Mouse (Mus musculus): ENCODE measurements around the gene Siva1.

Gene Siva1

GRCm38 (mm10) chr12:112639526-112639925 is 5.0 kb upstream of the Siva1 start:
- peaks cover 10% of the 10 kb centered on the region for H3K4me1 ChIP-seq (replicated peaks; ENCODE audit: low read depth, low read length)
- no peaks in the 10 kb centered on the region for H3K36me3 ChIP-seq (ENCODE audit: insufficient read depth, low read length)
- TF ChIP-seq POU5F1 (IDR thresholded peaks at IDR 0.05; ENCODE audit: borderline replicate concordance, low read length) (no peak), NANOG (IDR thresholded peaks at IDR 0.05; ENCODE audit: borderline replicate concordance, low read length) (no peak), CTCF (conservative IDR thresholded peaks at IDR 0.05; ENCODE audit: low read length) (no peak)
- H3K9me3 ChIP-seq (ENCODE audit: low read length) = 0 out of 2 replicates have a peak, but pooled peaks cover 4% of the 10 kb centered on the region
- peaks cover 20% of the 10 kb centered on the region for H3K27me3 ChIP-seq (ENCODE audit: insufficient read depth, low read length)
- no peak overlapping the region for H3K4me3 ChIP-seq (replicated peaks; ENCODE audit: low read length)

DNA sequence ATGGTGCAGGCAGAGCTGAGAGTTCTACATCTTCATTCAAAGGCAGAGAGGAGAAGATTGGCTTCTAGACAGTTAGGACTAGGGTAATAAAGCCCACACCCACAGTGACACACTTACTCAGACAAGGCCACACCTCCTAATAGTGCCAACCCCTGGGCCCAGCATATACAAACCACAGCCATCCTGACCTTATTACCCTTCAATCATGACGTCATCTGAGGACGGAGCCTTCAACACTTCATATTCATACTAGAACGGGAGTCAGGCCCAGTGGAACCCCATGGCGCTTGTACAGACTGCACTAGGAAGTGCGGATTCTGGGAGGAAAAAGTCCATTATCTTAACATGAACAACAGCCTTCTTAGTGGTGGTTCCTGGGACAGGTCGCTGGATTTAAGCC is 1.4 kb upstream of the Siva1 start:
- H3K36me3 ChIP-seq (ENCODE audit: insufficient read depth, low read length) = peaks cover 22% of the 10 kb centered on the region
- H3K4me3 ChIP-seq (replicated peaks; ENCODE audit: low read length) = no peak overlapping the region
- H3K27me3 ChIP-seq (ENCODE audit: insufficient read depth, low read length) = peaks cover 7% of the 10 kb centered on the region
- peaks cover 34% of the 10 kb centered on the region for H3K4me1 ChIP-seq (replicated peaks; ENCODE audit: low read depth, low read length)
- TF ChIP-seq NANOG (IDR thresholded peaks at IDR 0.05; ENCODE audit: borderline replicate concordance, low read length) = no peak
- H3K9me3 ChIP-seq (ENCODE audit: low read length) = no peaks in the 10 kb centered on the region

DNA sequence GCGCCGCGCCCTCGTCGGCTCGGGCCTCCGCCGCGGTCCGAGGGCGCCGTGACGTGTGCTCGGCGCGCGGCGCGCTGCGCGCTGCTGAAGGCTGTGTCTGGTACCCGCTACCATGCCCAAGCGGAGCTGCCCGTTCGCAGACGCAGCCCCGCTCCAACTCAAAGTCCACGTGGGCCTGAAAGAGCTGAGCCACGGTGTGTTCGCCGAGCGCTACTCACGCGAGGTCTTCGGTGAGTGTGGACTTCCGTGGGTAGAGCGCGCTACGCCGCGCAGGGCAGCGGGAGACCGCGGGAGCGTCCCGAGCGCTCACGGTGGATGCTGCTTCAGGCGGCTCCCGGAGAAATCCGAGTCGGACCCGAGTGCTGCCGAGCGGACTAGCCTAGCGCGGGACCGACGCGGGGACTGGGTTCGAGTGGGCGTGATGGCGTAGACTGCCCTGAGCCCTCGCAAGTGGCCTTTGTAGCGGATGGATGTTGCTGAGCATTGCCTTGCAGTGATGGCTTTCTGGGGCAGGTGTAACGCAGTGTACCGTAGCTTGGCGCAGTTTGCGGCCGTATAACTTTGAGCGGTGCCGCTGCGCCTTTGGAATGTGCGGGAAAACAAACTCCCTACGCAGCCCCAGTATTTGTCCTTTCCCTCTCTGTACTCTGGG is 502 bp downstream of the Siva1 start:
- TF ChIP-seq NANOG (IDR thresholded peaks at IDR 0.05; ENCODE audit: borderline replicate concordance, low read length) (no peak), POU5F1 (IDR thresholded peaks at IDR 0.05; ENCODE audit: borderline replicate concordance, low read length) (no peak), CTCF (conservative IDR thresholded peaks at IDR 0.05; ENCODE audit: low read length) (no peak)
- Histone ChIP-seq H3K4me3 (replicated peaks; ENCODE audit: low read length) (peak overlapping the region; percentile 97), H3K9me3 (ENCODE audit: low read length) (no peaks in the 10 kb centered on the region), H3K36me3 (ENCODE audit: insufficient read depth, low read length) (peaks cover 40% of the 10 kb centered on the region), H3K27me3 (ENCODE audit: insufficient read depth, low read length) (peaks cover 3% of the 10 kb centered on the region; the same call in 1 of the 2 replicates), H3K4me1 (replicated peaks; ENCODE audit: low read depth, low read length) (peaks cover 50% of the 10 kb centered on the region)

GRCm38 (mm10) chr12:112646139-112646538 is 1.7 kb downstream of the Siva1 start:
- Histone ChIP-seq H3K4me1 (replicated peaks; ENCODE audit: low read depth, low read length) (peaks cover 60% of the 10 kb centered on the region), H3K27me3 (ENCODE audit: insufficient read depth, low read length) (peaks cover 3% of the 10 kb centered on the region; the same call in 1 of the 2 replicates), H3K36me3 (ENCODE audit: insufficient read depth, low read length) (peaks cover 52% of the 10 kb centered on the region), H3K9me3 (ENCODE audit: low read length) (no peaks in the 10 kb centered on the region), H3K4me3 (replicated peaks; ENCODE audit: low read length) (peak overlapping the region; percentile 97)
- TF ChIP-seq CTCF (conservative IDR thresholded peaks at IDR 0.05; ENCODE audit: low read length) (no peak), NANOG (IDR thresholded peaks at IDR 0.05; ENCODE audit: borderline replicate concordance, low read length) (no peak), POU5F1 (IDR thresholded peaks at IDR 0.05; ENCODE audit: borderline replicate concordance, low read length) (no peak)

GRCm38 (mm10) chr12:112648081-112648480 is 3.6 kb downstream of the Siva1 start:
- H3K4me1 ChIP-seq (replicated peaks; ENCODE audit: low read depth, low read length) = peaks cover 61% of the 10 kb centered on the region
- H3K4me3 ChIP-seq (replicated peaks; ENCODE audit: low read length) = no peak overlapping the region
- H3K27me3 ChIP-seq (ENCODE audit: insufficient read depth, low read length) = no peaks in the 10 kb centered on the region
- TF ChIP-seq CTCF (conservative IDR thresholded peaks at IDR 0.05; ENCODE audit: low read length) (no peak), POU5F1 (IDR thresholded peaks at IDR 0.05; ENCODE audit: borderline replicate concordance, low read length) (no peak), NANOG (IDR thresholded peaks at IDR 0.05; ENCODE audit: borderline replicate concordance, low read length) (no peak)
- no peaks in the 10 kb centered on the region for H3K9me3 ChIP-seq (ENCODE audit: low read length)
- H3K36me3 ChIP-seq (ENCODE audit: insufficient read depth, low read length) = peaks cover 67% of the 10 kb centered on the region

DNA sequence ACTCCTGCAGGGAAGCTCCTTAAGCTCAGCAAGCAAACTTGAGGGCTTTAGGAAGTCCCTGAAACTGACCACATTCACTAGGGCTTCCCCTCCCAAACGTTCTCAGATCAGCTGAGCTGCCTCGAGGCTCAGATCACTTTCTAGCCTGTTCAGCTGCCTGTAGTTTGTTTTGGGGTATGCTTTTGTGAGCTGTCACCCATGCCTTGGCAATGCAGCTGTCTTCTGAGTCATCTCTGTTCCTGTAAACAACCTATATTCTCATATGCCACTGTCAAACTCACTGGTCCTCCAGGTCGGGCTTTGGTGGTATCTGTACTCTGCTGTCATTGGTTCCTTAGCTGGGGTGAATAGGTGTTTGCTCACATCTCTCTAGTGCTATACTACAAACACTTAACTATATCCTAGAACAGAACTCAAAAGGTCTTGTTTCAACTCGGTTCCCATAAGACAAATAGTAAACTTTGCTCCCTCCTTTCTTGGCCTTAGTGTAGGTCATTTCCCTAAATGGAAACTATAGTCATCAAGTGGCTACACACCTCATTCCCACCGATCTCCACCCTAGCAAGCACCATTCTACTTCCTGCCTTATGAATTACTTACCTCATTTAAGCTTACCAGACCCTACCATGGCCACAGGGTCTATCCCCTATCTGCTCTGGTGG is 7.4 kb downstream of the Siva1 start:
- Histone ChIP-seq H3K9me3 (ENCODE audit: low read length) (no peaks in the 10 kb centered on the region), H3K36me3 (ENCODE audit: insufficient read depth, low read length) (peaks cover 95% of the 10 kb centered on the region), H3K4me3 (replicated peaks; ENCODE audit: low read length) (no peak overlapping the region), H3K4me1 (replicated peaks; ENCODE audit: low read depth, low read length) (peaks cover 66% of the 10 kb centered on the region), H3K27me3 (ENCODE audit: insufficient read depth, low read length) (no peaks in the 10 kb centered on the region)
- TF ChIP-seq NANOG (IDR thresholded peaks at IDR 0.05; ENCODE audit: borderline replicate concordance, low read length) (no peak), POU5F1 (IDR thresholded peaks at IDR 0.05; ENCODE audit: borderline replicate concordance, low read length) (no peak), CTCF (conservative IDR thresholded peaks at IDR 0.05; ENCODE audit: low read length) (no peak)

DNA sequence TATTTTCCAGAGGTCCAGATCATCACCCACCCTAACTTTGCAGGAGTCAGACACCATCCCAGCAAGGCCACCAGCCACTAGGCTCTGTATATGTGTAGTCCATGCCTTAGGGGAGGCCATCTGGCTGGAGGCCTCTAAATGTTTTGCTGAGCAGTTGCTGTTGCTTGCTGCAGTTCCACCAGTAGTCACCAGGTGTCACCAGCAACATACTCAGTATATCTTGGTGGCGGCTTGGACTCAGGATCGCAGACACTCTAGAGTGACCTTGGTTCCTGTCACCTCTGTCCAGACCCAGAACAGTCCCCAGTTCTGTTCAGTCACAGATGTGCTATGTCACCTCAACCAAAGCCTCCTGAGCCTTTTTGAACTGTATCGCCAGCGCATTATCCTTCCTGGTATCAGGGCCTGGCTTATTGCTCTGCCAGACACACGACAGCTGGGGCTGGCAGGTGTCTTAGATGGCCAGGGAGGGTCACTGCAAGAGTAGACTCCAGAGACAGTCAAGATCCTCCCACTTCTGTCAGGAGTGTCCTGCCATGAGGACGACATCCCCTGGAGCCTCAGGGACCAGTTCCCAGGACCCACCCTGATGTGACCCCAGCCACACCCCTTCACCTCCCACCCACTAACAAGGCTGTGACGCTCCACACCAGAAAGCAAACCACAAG is 8.8 kb downstream of the Siva1 start:
- Histone ChIP-seq H3K4me1 (replicated peaks; ENCODE audit: low read depth, low read length) (peaks cover 61% of the 10 kb centered on the region), H3K27me3 (ENCODE audit: insufficient read depth, low read length) (no peaks in the 10 kb centered on the region), H3K4me3 (replicated peaks; ENCODE audit: low read length) (no peak overlapping the region), H3K36me3 (ENCODE audit: insufficient read depth, low read length) (peaks cover 95% of the 10 kb centered on the region), H3K9me3 (ENCODE audit: low read length) (no peaks in the 10 kb centered on the region)
- peak; percentile 97 for TF ChIP-seq CTCF (conservative IDR thresholded peaks at IDR 0.05; ENCODE audit: low read length)
- TF ChIP-seq NANOG (IDR thresholded peaks at IDR 0.05; ENCODE audit: borderline replicate concordance, low read length) = no peak

GRCm38 (mm10) chr12:112654076-112654475 is 9.6 kb downstream of the Siva1 start:
- Histone ChIP-seq H3K4me1 (replicated peaks; ENCODE audit: low read depth, low read length) (peaks cover 59% of the 10 kb centered on the region), H3K4me3 (replicated peaks; ENCODE audit: low read length) (0 out of 2 replicates have a peak overlapping the region, but pooled peaks have one; percentile 0), H3K9me3 (ENCODE audit: low read length) (no peaks in the 10 kb centered on the region), H3K36me3 (ENCODE audit: insufficient read depth, low read length) (peaks cover 95% of the 10 kb centered on the region), H3K27me3 (ENCODE audit: insufficient read depth, low read length) (no peaks in the 10 kb centered on the region)
- no peak for TF ChIP-seq NANOG (IDR thresholded peaks at IDR 0.05; ENCODE audit: borderline replicate concordance, low read length)
- TF ChIP-seq CTCF (conservative IDR thresholded peaks at IDR 0.05; ENCODE audit: low read length) = no peak
- no peak for TF ChIP-seq POU5F1 (IDR thresholded peaks at IDR 0.05; ENCODE audit: borderline replicate concordance, low read length)

Measured in E14TG2a.4 (cell line).